Mouse (Mus musculus): ENCODE results near the gene Ovol1.

The Ovol1 gene

DNA sequence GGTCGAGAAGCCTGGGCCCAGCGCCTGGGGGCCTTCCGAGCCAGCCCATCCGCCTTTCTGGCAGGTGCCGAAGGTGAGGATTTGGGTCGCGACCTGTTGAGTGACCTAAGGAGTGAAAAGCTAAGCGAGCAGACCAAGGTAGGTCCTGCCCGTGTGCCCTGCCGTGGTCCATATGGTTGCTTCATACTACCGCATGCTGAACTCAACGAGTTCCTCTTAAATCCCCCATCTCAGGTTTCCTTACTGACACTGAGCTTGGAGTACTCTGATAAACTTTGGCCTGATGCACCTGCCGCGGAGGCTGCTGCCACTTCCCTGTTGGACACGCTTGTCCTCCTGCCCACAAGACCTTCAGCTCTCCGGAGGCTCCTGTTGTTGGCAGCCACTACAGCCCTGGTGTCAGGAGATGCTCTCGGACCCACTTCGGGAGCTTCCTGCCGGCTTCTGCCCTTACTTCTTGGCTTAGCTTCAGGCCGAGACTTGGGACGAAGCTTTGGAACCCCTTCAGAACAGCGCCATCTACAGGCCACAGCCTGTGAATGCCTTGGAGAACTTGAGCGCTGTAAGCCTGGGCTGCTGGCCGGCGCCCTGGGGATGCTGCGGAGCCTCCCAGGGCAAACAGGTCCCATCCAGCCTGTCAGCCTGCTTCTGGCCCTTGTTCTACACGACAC, 8.2 kb upstream of the Ovol1 start:
- peak; percentile 89 to 92 for DNase-seq

DNA sequence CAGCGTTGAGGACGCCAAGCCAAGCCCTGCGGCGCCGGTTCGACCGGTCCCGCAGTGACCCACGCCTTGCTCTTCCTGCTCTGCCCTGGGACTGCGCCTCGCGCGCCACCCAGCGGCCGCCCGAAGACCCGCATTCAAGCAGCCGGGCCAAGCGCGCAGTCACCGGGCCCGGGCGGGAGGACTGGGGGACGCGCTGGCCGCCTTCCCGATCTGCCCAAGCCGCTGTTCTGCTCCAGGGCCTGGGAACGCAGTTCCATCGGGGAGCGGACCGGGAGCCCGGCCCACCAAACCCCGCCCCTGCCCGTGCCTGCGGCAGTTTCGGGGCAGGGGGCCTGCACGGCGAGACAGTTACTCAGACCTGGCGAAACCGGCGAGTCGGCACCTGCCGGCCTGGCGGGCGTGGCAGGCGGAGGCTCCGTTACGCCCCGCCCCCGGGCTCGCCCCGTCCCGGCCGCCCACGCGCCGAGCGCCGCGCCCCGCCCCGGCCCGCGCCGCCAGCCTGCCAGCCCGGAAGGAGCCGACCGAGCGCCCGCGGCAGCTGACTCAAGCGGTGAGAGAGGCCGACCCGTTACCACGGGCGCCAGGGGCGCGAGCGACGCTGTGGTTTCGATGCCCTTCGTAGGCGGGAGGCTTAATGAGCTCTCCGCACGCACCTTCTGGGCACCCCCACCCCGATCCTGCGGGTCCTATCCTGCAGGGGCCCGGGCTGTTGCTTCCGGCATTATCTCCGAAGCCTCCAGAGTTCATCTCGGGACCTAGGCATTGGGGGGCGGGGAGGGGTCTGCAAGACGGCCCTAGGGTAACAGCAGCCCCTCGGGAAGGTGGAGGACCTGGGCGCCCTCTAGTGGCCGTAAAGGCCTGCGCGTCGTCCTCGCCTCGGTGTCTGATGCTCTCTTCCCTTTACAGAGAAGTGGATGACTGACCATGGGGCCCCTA, 7.4 kb upstream of the Ovol1 start, which contains the start of gene Ap5b1:
Ap5b1 (plus strand) TSS at position 492 of the 936 bp plus-strand sequence.
- peak; percentile 94 to 96 for DNase-seq

DNA sequence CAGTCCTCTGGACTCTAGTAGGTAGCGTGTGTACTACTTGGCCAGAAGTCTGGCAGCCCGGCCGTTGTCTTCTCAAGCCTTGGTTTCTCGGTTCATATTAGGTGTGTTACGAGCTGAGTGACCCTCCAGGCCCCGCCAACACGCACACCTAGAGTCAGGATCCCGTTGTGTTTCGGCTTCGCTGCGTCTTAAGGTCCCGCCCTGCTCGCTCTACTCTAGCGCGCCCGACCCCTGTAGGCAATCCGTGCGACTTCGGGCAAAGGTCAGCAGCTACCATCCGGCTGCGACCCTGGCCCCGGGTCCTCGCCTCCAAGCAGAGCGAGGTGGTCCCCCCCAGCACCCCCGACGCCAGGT, 6.7 kb upstream of the Ovol1 start:
- no peak for DNase-seq

DNA sequence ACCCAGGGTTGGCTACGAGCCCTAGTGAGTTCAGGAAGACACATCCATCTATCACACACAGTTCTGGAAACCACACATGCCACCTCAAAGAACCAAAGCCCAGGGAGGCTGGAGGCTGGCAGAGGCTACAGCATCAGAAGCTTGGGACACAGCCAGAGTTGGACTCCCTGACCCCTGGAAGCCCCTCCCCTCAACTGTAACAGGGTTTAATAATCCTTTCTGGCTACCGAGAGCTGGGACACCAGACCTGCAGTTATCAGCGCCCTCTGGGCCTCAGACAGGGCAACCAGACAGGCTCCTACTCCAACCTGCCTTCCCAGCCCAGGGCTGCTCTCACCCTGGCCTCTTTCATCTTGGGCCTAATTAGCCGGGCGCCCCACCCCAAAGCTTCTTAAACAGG, 5.9 kb upstream of the Ovol1 start:
- peak in 1 of 2 experiments; percentile 10 for DNase-seq

DNA sequence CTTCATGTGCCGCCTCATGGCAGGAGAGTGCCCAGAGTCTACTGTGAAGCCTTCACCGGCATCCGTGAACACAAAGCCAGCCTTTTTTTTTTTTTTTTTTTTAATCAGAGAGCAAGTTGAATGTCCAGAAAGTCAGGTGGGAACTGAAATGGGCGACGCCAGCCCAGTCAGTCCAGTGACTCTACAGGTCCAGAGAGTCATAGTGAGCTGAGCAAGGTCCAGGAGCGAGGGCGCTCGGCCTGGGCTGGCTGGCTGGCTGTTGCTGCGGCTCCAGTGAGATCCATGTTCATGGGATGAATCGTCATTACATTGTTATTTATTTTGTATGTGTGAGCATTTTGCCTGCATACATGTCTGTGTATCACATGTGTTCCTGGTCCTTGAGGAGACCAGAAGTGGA, 2.3 kb upstream of the Ovol1 start:
- DNase-seq = no peak

DNA sequence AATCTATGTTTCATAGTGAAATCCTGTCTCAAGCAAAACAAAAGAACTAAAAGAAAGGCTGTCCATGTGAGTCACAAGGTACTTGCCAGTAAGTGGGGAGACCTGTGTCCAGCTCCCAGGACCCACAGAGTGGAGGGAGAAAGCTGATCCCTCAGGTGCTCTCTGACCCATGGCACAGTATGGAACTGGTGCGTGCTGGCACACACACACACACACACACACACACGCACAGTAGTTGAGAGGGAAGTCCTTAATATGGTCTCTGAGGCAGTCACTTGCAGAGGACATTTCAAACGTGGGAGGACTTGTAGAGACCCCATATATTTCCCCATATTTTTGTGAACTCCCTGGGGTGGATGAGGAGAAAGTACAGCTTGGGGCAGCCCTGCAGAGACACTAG, 1.4 kb upstream of the Ovol1 start:
- no peak for DNase-seq

DNA sequence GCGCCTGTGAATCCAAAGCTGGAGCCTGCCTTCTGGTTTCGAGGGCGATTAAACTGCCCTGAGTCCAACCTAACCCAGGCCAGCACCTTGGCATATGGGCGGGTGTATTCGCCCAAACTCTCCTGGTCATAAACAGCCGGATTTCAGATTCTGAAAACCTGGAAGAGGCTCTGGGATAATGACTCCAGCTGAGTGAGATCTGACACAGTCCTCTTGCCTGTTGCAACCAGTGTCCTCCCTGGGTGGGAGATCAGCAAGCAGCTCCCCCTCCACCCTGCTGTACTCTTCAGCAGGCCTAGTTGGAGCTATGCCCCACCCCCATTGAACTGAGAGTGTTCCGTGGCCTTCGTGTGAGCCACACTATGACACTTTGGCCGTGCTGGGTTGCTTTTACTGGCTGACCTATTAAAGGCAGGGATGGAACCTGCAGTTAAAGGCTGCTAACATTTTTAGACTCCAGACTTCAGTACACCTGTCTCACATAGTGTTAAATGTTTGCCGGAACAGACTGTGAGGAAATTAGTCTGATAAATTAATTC, 875 bp upstream of the Ovol1 start:
- no peak for DNase-seq

DNA sequence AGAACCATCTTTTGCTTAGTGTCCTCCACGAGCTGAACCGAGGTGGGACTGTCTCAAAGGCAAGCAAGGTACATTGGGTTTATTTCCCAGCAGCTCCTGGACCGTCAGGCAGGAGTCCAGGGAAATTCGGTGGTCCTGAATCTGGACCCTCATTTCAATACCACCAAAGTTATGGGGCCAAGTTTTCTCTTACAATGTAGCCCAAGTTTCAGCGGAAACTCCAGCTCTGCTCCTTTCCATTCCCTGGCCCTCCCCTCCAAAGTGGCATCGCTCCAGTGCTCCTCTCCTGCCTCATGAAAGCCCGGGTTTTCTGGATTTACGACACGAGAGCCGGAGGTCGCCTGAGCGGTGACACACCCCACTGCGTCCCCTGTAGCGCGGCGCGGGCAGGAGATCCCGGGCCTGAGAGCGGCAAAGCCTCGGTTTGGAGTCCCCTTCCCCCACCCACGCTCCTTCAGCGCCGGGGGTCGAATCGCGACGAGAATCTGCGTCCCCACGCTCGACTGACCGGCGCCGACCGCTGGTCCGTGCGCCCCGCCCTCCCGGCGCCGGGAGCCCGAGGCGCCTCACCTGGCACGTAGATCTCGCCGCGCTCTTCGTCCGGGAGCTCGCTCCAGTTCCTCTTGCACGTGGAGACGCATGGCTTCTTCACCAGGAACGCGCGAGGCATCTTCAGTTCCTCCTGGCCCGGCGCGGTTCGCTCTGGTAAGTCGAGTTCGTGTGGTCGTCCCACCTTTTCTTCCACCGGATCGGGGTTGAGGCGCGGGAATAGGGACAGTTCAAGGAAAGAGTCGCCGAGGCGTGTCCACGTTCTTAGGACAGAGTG, 602 bp downstream of the Ovol1 start:
- peak in 1 of 2 experiments; percentile 21 for DNase-seq

DNA sequence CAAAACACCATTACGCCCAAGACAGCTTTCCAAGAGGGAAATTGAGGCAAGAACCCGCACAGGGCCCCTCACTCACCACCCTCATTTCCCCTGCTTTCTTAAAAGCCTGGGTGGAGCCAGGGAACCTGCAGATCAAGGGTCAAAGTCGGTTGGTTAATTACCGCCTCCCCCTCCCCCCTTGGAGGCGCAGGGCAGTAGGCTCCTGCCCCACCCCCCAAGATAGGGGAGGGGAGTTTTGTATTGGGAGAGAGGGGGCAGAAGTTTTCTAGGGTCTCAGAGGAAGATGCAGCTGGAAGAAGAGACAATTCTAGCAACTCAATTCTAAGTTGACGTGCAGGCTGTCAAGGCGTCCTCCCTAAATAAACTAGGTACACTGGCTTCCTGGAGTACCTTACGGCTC, 1.2 kb downstream of the Ovol1 start:
- no peak for DNase-seq

DNA sequence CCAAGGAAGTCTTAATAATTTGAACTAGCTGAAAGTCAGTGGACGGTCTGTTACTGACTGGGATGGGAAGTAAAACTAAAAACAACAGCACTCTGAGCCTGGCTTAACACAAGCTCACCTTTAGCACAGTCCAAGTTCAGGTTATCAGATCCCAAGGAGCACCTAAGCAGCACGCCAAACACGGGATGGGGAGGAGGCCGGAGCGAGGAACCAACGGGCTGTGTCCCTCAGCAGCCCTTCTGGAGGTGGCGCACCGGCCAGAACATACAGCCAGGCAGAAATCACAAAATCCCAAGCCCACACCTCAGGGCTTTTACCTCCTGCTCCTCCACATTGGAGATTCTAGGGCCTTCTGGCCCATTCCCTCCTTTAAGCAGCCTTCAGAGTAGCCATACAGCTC, 1.7 kb downstream of the Ovol1 start:
- DNase-seq = no peak

DNA sequence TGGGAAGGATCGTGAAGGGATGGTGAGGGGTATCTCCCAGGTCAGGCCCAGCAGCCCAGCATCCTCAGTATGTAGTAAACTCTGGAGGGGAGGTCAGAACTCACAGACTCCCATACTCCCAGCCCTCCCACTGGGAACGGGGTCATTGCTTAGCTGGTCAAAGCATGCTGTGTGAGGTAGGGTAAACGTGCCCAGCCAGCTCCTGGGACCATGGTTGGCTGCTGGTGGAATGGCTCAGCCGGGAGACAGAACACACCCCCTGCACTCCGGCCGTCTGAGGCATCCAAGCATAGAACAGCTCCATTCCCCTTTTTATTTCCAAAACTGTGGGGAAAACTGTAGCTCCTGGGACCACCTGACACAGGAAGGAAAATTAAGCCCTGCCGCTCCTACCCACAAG, 2.3 kb downstream of the Ovol1 start:
- DNase-seq = no peak

DNA sequence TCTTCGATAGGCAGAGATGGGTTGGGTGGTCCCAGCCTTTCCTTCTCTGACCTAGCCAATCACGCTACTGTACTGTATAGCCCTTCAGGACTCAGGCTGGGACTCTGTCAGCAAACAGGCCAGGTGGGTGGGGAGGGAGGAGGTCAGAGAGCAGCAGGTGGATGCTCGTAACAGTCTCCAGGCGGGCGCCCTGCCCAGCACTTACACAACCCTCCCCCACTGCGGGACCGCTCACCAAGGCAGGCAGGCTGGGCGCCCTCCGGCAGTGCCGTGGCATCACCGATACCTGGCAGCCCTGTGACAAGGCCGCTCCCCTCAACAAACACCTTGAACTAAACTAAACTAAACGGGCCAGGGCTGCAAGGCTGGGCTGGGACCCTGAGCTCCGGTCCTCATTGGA, 6.2 kb downstream of the Ovol1 start:
- DNase-seq = no peak

DNA sequence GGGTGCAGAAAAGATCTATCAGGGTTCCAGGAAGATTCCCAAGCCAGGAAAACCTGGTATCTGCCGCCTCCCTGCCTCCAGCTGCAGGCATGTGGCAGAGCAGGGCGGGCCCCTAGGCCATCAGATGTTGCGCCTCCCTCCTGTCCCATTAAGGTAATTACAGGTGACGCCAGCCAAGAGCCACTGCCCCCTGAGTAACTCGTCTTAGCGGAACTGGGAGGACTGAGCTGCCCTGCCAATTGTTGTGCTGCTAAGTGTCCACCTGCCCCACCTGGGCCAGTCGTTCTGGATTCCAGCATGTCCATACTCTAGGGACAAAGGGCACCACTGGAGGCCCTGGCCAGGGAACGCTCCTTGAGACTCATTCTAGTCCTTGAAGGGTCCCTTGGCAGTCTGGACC, 6.6 kb downstream of the Ovol1 start:
- no peak for DNase-seq

DNA sequence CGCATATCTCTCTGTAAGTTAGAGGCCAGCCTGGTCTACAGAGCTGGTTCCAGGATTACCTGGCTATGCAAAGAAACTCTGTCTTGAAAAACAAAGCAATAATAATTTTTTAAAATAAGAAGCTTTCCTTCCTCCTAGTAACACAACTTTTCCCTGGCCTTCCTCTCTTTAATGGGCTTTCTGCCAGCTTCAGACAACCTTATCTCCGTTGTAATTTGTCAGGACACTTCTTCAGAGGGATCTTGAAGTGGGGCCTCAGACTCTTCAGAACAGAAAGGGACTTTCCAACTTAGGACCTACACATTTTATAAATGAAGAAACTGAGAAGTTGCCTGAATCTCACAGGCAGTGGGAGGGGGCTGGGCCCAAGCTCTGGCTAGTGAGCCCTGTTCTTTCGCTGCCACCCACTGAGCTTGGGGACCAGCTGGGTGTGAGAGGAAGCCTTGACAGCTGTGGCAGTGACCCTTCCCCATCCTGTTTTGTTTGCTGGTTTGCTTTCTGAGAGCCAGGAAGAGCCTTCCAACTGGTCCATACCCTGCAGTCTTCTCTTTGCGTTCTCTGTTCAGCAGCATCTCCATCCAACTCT, 12.9 kb downstream of the Ovol1 start:
- DNase-seq = no peak

DNA sequence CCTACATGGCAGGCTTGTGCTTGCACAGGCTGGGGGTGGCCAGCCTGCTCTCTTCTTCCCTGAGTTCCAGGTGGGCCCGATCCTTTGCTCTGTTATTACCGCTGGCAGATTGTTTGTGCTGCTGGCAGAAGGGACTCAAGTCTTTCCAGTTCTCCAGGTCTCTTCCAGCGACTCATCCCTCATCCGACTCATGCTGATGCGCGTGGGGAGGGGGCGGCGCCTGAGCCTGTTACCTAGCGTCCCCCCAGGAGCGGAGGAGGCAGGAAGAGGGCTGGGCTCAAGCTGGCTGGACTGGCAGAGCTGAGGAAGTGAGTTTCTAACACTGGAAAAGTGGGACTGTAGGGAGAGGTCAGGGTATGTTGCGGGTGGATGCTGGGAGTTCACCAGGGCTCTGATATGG, 16.4 kb downstream of the Ovol1 start:
- DNase-seq = no peak

DNA sequence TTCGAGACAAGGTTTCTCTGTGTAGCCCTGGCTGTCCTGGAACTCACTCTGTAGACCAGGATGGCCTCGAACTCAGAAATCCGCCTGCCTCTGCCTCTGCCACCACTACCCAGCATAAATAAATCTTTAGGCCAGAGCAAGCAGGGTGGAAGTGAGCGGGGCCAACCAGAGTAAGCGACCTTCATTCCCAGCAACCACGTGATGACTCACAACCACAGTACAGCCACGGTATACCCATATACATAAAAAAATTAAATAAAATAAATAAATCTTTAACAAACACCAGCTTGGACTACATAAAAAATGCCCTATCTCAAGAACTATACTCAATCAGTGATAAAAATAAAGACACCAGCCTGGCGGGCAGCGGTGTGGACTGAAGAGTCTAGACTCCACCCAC, 17.1 kb downstream of the Ovol1 start:
- DNase-seq = no peak

DNA sequence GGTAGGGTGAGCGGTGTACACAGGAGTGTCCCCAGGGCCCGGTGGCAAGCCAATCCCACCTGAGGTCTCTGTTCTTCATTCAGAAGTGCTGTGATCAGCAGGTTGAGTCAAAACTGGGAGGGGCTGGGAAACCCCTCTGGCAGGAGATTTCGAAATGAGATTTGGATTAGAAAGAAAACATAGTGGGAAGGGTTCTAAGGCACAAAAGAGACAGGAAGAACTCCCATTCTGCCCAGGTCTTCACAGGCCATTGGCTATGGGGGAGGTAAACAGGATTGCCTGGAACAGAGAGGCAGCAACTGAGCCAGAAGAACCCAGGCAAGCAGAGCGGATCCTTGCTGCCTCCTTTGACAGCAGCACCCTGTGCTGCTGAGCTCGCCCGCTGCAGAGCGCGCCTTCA, 21.7 kb downstream of the Ovol1 start:
- DNase-seq = no peak

DNA sequence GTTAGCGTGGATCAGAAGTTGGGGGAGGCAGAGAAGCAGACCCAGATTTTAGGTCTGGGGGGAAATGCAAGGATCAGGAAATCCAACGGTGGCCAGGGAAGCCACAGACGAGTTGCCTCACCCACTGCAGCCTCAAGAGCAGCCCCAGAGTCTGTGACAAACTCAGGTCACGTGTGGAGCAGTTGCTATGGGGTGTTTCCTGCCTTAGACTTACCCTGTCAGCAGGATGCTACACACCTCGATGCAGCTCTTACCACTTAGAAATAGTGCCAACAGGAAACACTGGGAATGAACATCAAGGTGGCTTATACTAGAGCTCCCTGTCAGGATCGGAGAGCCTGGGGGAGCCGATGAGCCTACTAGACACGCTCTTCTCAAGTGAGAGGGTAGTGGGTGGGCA, 27.9 kb downstream of the Ovol1 start:
- DNase-seq = no peak

DNA sequence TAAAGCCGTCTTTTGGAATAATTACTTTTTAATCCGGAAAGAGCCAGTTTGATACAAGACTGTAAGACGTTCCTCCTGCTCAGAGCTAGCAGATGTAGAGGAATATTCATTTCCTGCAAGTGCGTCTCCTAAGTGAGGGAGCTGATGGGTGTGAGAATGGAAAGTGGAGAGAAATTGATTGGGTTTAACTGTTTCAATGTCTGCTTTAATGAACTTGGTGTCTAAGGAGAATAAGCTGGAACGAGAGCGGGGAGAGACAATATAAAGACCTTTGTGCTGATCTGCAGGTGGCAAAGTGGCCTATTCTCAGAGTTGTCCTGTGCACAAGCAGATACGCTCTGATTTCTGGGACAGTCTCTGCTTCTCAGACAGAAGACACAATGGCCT, 30.3 kb downstream of the Ovol1 start:
- no peak for DNase-seq

DNA sequence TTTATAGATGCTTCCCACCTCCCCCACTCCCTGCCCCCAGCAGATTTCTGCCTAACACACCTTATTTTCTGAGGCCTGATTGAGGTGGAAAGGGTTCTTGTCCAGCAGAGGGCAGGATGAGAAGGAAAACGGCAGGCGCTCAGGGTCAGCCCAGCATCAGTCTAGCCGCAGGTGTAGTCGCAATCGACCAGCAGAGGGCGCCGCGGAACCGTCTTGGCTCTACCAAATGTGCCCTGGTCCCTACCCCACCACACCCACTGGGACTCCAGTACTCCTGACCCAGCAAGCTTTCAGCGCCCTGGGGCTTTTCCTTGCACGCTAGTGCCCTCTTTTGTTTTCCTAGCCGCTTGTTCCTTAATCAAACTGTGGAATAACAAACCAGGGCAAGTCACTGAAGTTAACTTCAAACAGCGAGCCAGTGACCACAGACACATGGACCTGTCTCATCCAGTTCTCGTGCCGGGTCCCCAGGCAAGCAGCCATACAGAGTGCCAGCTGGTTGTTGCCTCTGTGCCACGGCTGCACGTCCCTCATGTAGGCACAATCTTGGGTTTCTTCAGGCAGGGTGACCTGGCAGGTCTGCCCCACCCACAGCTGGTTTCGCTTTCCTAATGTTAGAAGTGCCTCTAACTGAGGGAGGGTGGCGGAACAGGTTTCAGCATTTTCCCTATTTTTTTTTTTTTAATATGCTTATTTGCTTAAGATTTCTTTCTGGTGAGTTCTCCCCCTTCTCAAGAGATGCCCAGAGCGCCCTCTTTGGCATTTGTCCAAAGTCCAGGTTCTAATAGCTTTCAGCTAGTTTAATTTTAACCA, 30.9 kb downstream of the Ovol1 start:
- DNase-seq = peak; percentile 98 to 99

DNA sequence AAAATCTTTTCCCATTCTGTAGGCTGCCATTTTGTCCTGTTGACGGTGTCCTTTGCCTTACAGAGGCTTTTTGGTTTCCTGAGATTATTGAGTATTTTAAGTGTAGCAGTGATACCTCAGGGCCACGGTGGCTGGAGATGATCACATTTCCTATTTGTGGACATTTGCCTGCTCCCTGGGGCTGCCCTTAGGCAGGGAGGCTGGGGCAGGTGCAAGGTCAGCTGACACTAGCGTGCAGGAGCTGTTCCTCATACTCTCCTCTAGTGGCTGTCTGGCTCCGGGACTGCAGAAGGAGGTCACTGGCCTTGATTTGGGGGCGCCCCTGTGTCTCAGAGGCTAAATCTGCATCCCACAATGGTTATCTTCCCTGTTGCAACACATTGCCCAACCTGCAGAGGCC, 35.2 kb downstream of the Ovol1 start:
- no peak for DNase-seq

DNA sequence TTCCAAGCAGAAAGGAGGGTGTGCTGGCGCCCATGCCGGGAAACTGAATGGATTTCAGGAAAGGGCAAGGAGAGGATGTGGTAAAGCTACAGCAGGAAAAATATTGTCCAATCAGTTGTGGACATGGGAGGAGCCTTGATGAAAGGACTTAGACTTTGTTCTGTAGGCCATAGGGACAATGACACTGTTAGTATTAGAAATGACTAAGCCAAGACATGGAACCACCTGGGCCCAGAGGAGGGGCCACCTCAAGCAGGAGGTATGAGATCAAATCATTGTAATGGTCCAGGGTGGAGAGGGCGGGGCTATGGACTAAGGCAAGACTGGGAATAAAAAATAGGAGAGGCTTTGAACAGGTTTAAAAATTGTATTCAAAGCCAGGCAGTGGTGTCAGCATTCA, 41.7 kb downstream of the Ovol1 start:
- DNase-seq = no peak
